Mouse (Mus musculus) kidney, embryonic 16.5 days (tissue): ENCODE results near the gene Kin. TPM values are rescaled to one million over a fixed set of nuclear protein-coding genes. Genes with fewer than 3 reads are reported as not detected.

Experiments used
- ATAC-seq: fragments of 200-750 bp; cut with Nextera tagmentation; 2 replicates; pipeline ENCODE4 v1.8.0; 2017; ENCODE audit warnings: moderate TSS enrichment; ENCODE audit not compliant: low FRiP score, low TSS enrichment
- H3K27ac ChIP-seq: fragments of 300-500 bp; sonication (generic); 2 replicates; pipeline ENCODE4 v1.5.1; 2014; ENCODE audit warnings: low read length
- H3K27me3 ChIP-seq: fragments of 300-500 bp; sonication (generic); 2 replicates; pipeline ENCODE4 v1.6.1; 2014; ENCODE audit warnings: low read length, control low read depth, mixed read lengths; ENCODE audit not compliant: insufficient read depth
- H3K36me3 ChIP-seq: fragments of 300-500 bp; sonication (generic); 2 replicates; pipeline ENCODE4 v1.6.1; 2014; ENCODE audit warnings: low read length, control low read depth, mixed read lengths; ENCODE audit not compliant: insufficient read depth
- H3K4me1 ChIP-seq: fragments of 300-500 bp; sonication (generic); 2 replicates; pipeline ENCODE4 v1.6.1; 2014; ENCODE audit warnings: low read length, control low read depth, mixed read lengths; ENCODE audit not compliant: insufficient read depth
- H3K4me2 ChIP-seq: fragments of 300-500 bp; sonication (generic); replicated peaks from 2 replicates; pipeline ENCODE4 v1.6.1; 2014; ENCODE audit warnings: low read depth, low read length
- H3K4me3 ChIP-seq: fragments of 300-500 bp; sonication (generic); 2 replicates; pipeline ENCODE4 v1.5.1; 2014; ENCODE audit warnings: mild to moderate bottlenecking, low read length
- H3K9ac ChIP-seq: fragments of 300-500 bp; sonication (generic); replicated peaks from 2 replicates; pipeline ENCODE4 v1.6.1; 2014; ENCODE audit warnings: low read length
- H3K9me3 ChIP-seq: fragments of 300-500 bp; sonication (generic); 2 replicates; pipeline ENCODE4 v1.6.1; 2016; ENCODE audit warnings: low read length, control low read depth
- WGBS: fragments of 180-500 bp; shearing (Covaris S2); extraction: QIAGEN DNeasy Blood & Tissue Kit; methylation state at CpG from one replicate; pipeline ENCODE4 v1.1.7; 2014; 5-methylcytosine and 5-hydroxymethylcytosine counted together
- polyA plus RNA-seq: library from polyadenylated mRNA; unstranded; fragments of >200 nt; fragmentation: Nextera tagmentation; extraction: Ambion mirVana; gene quantifications from 2 replicates; pipeline ENCODE4 v1.2.1, GENCODE M21; 2015

Kin gene
- polyA plus RNA-seq, 1 experiment from 2014 or later, result 28.5 TPM

DNA sequence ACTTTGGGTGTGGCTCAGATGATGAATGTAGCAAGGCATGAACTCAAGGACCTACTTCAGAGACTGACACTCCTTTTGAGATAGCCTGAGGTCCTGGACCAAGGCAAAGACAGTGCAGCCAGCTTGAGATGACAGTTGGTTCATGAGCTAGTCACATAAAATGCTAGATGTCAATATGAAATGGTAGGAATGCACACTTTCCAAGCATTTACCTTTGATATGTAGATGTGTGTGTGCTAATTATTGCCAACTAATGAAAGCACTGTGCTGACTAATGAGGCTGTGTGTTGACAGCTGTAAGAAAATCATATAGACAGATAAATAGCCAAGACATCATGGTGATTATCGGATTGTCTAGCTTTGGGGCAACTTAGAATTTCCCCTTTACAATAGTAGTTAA, 51.7 kb downstream of the Kin start:
- WGBS, result 92% methylated on average over 1 of the region's 1 CpGs
- no peak overlapping the region for H3K27ac ChIP-seq
- H3K4me2 ChIP-seq, result no peak overlapping the region
- no peaks in the 10 kb centered on the region for H3K36me3 ChIP-seq
- no peaks in the 10 kb centered on the region for H3K9me3 ChIP-seq
- peaks cover 6% of the 10 kb centered on the region; the same call in 1 of the 2 replicates for H3K4me1 ChIP-seq
- H3K27me3 ChIP-seq, result no peaks in the 10 kb centered on the region
- no peak for ATAC-seq
- no peak overlapping the region for H3K4me3 ChIP-seq
- no peak overlapping the region for H3K9ac ChIP-seq

GRCm38 (mm10) chr2:10133941-10134340, 53.5 kb downstream of the Kin start:
- ATAC-seq, result no peak
- Histone ChIP-seq H3K4me3 (no peak overlapping the region), H3K4me2 (no peak overlapping the region), H3K36me3 (no peaks in the 10 kb centered on the region), H3K27me3 (no peaks in the 10 kb centered on the region), H3K9ac (no peak overlapping the region), H3K9me3 (no peaks in the 10 kb centered on the region), H3K27ac (no peak overlapping the region), H3K4me1 (peaks cover 6% of the 10 kb centered on the region; the same call in 1 of the 2 replicates)
- 37% methylated on average over 6 of the region's 6 CpGs for WGBS

GRCm38 (mm10) chr2:10137320-10137719, 56.9 kb downstream of the Kin start:
- H3K36me3 ChIP-seq, result no peaks in the 10 kb centered on the region
- no peaks in the 10 kb centered on the region for H3K4me1 ChIP-seq
- no peak for ATAC-seq
- no peak overlapping the region for H3K4me3 ChIP-seq
- no peak overlapping the region for H3K9ac ChIP-seq
- no peak overlapping the region for H3K27ac ChIP-seq
- H3K27me3 ChIP-seq, result no peaks in the 10 kb centered on the region
- 81% methylated on average over 2 of the region's 2 CpGs for WGBS
- no peaks in the 10 kb centered on the region for H3K9me3 ChIP-seq
- H3K4me2 ChIP-seq, result no peak overlapping the region

DNA sequence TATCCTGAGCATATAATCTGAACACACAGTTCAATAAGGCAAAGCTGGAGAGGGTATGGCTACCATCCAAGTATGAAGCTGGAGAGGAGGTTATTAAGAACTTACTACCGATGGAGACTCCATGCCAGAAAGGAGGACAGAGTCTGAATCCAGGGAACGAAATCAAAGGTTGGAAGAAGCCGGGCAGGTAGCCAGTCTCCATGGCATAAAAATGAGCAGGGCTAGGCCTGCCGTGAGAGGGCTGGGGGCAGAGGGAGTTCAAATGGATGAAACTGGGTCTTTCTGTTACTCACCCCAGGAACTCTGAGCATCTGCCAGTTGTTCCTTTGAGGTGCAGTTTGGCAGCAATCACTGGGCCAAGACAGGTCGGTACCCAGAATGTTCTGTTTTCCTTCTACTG, 60.1 kb downstream of the Kin start:
- Histone ChIP-seq H3K9ac (no peak overlapping the region), H3K27ac (no peak overlapping the region), H3K27me3 (no peaks in the 10 kb centered on the region), H3K4me2 (no peak overlapping the region), H3K4me3 (no peak overlapping the region), H3K4me1 (no peaks in the 10 kb centered on the region), H3K9me3 (no peaks in the 10 kb centered on the region), H3K36me3 (no peaks in the 10 kb centered on the region)
- 73% methylated on average over 5 of the region's 5 CpGs for WGBS
- no peak for ATAC-seq

Other genes starting within 250 kb of the Kin start
- gene 4930412O13Rik, start 199.3 kb upstream of the Kin start, polyA plus RNA-seq, result 2.8 and 3.2 TPM in 2 replicates
- 6.7 and 7.2 TPM in 2 replicates for gene 9230102O04Rik, start 191.1 kb upstream of the Kin start, polyA plus RNA-seq
- 103 and 117 TPM in 2 replicates for gene Gata3, start 190.6 kb upstream of the Kin start, polyA plus RNA-seq
- 15.4 and 17.7 TPM in 2 replicates for gene Taf3, start 32.0 kb upstream of the Kin start, polyA plus RNA-seq
- 689 and 740 TPM in 2 replicates for gene Atp5c1, start 83 bp upstream of the Kin start, polyA plus RNA-seq
- gene Itih2, start 50.8 kb downstream of the Kin start, polyA plus RNA-seq, result 1.5 and 2.0 TPM in 2 replicates
- 5.5 and 7.0 TPM in 2 replicates for gene Itih5, start 73.0 kb downstream of the Kin start, polyA plus RNA-seq